Mouse (Mus musculus) MEL (cell line): ENCODE measurements at regions not wholly inside any gene's neighbourhood (a gene's known extent, or its start where the extent isn't known, plus 50 kb on each side); places are given as distances from the start of the nearest gene placed in this dataset.

Experiments used
- CHD2 ChIP-seq: IDR thresholded peaks from 2 replicates; pipeline ENCODE4 v1.6.1; 2011; ENCODE audit warnings: low read length, improper control_type of control experiment
- CTCF ChIP-seq, 3 experiments: IDR thresholded peaks in 2 of 3; conservative IDR thresholded peaks in 1 of 3; 2 replicates each; pipeline ENCODE4 v1.5.1; 2011 to 2012; ENCODE audit warnings: low read length in 3 of 3, low read depth in 2 of 3, mild to moderate bottlenecking in 2 of 3, improper control_type of control experiment in 1 of 3, inconsistent platforms in 1 of 3, mixed read lengths in 1 of 3, moderate library complexity in 1 of 3; ENCODE audit not compliant: control insufficient read depth in 1 of 3, insufficient read depth in 1 of 3, poor library complexity in 1 of 3, severe bottlenecking in 1 of 3
- HCFC1 ChIP-seq: IDR thresholded peaks from 2 replicates; pipeline ENCODE4 v1.6.1; 2012; ENCODE audit warnings: low read depth, mild to moderate bottlenecking, inconsistent platforms, low read length, improper control_type of control experiment, moderate library complexity
- JUND ChIP-seq: IDR thresholded peaks from 2 replicates; pipeline ENCODE4 v1.6.1; 2011; ENCODE audit warnings: low read depth, mild to moderate bottlenecking, improper control_type of control experiment, low read length
- MAX ChIP-seq: IDR thresholded peaks from 2 replicates; pipeline ENCODE4 v1.6.1; 2011; ENCODE audit warnings: low read length, improper control_type of control experiment
- NRF1 ChIP-seq: IDR thresholded peaks from 2 replicates; pipeline ENCODE4 v1.6.1; 2014; ENCODE audit warnings: low read depth, mild to moderate bottlenecking, inconsistent platforms, low read length, improper control_type of control experiment, moderate library complexity; ENCODE audit not compliant: poor library complexity, insufficient read depth, severe bottlenecking
- POLR2A ChIP-seq, 2 experiments: IDR thresholded peaks; 2 replicates each; pipeline ENCODE4 v1.6.1; 2011 to 2012; ENCODE audit warnings: low read length in 2 of 2, mild to moderate bottlenecking in 2 of 2, control low read depth in 1 of 2, improper control_type of control experiment in 1 of 2, low read depth in 1 of 2, moderate library complexity in 1 of 2; ENCODE audit not compliant: control insufficient read depth in 1 of 2, insufficient read depth in 1 of 2, poor library complexity in 1 of 2
- RAD21 ChIP-seq: IDR thresholded peaks from 2 replicates; pipeline ENCODE4 v1.6.1; 2011; ENCODE audit warnings: mild to moderate bottlenecking, low read depth, low read length, improper control_type of control experiment
- TAL1 ChIP-seq: IDR thresholded peaks from 2 replicates; pipeline ENCODE4 v1.6.1; 2012; ENCODE audit warnings: mild to moderate bottlenecking, inconsistent platforms, low read length, moderate library complexity, mixed read lengths

GRCm38 (mm10) chr7:36940611-36941010 is 242.7 kb downstream of the Tshz3 start:
- no peak for TF ChIP-seq MAX
- TF ChIP-seq CTCF (IDR thresholded peaks at IDR 0.05 in 2 of 3, conservative IDR thresholded peaks at IDR 0.05 in 1 of 3; ENCODE audit: control insufficient read depth in 1 of 3, insufficient read depth in 1 of 3, low read depth in 2 of 3, low read length in 3 of 3, poor library complexity in 1 of 3, severe bottlenecking in 1 of 3), result no peak
- TF ChIP-seq POLR2A (IDR thresholded peaks at IDR 0.05; ENCODE audit: control insufficient read depth in 1 of 2, insufficient read depth in 1 of 2, low read depth in 1 of 2, low read length in 2 of 2, poor library complexity in 1 of 2), result no peak
- no peak for TF ChIP-seq HCFC1
- no peak for TF ChIP-seq RAD21
- no peak for TF ChIP-seq NRF1
- TF ChIP-seq JUND, result no peak
- TF ChIP-seq CHD2, result no peak
- no peak for TF ChIP-seq TAL1
